Mouse (Mus musculus) kidney, postnatal 10 days (tissue): Measurements from ENCODE around the gene Tnfrsf14.

ENCODE experiments used
- DNase-seq: peaks from one replicate; pipeline ENCODE4 v3.0.0; 2021; ENCODE audit warnings: mixed read lengths

Tnfrsf14 gene

GRCm38 (mm10) chr4:154928395-154929087 lies at the start of gene Tnfrsf14:
TSS of gene Tnfrsf14 (minus strand) at chr4:154928563.
- no peak for DNase-seq

- DNase-seq = no peak
These were observed 45.8 kb upstream of the Tnfrsf14 start for GRCm38 (mm10) chr4:154974163-154974611.

GRCm38 (mm10) chr4:154972546-154972945 lies 44.2 kb upstream of the Tnfrsf14 start:
- DNase-seq = no peak

- peak; percentile 69 for DNase-seq
These were observed 38.8 kb upstream of the Tnfrsf14 start for GRCm38 (mm10) chr4:154967173-154967572.

GRCm38 (mm10) chr4:154965856-154966255 lies 37.5 kb upstream of the Tnfrsf14 start:
- no peak for DNase-seq

- DNase-seq = no peak
These were observed 36.3 kb upstream of the Tnfrsf14 start for GRCm38 (mm10) chr4:154964581-154965235.

GRCm38 (mm10) chr4:154963901-154964580 lies 35.7 kb upstream of the Tnfrsf14 start, which contains the start of gene Pank4:
TSS of gene Pank4 (plus strand) at chr4:154964123.
- DNase-seq = peak; percentile 95

- no peak for DNase-seq
These were observed 35.0 kb upstream of the Tnfrsf14 start for GRCm38 (mm10) chr4:154963190-154963836.

- no peak for DNase-seq
These were observed 34.3 kb upstream of the Tnfrsf14 start for GRCm38 (mm10) chr4:154962683-154963082.

- no peak for DNase-seq
These were observed 33.5 kb upstream of the Tnfrsf14 start for GRCm38 (mm10) chr4:154961911-154962310.

- peak; percentile 53 for DNase-seq
These were observed 32.9 kb upstream of the Tnfrsf14 start for GRCm38 (mm10) chr4:154961226-154961738.

- no peak for DNase-seq
These were observed 32.4 kb upstream of the Tnfrsf14 start, which contains the start of gene Hes5 for GRCm38 (mm10) chr4:154960690-154961225. TSS of gene Hes5 (plus strand) at chr4:154960923.

- DNase-seq = no peak
These were observed 31.8 kb upstream of the Tnfrsf14 start for GRCm38 (mm10) chr4:154960021-154960689.

- DNase-seq = no peak
These were observed 30.3 kb upstream of the Tnfrsf14 start for GRCm38 (mm10) chr4:154958621-154959020.

- peak; percentile 55 for DNase-seq
These were observed 29.8 kb upstream of the Tnfrsf14 start for GRCm38 (mm10) chr4:154958171-154958570.

GRCm38 (mm10) chr4:154957289-154957993 lies 29.1 kb upstream of the Tnfrsf14 start:
- no peak for DNase-seq

GRCm38 (mm10) chr4:154956604-154957003 lies 28.2 kb upstream of the Tnfrsf14 start:
- no peak for DNase-seq

GRCm38 (mm10) chr4:154952461-154953241 lies 24.3 kb upstream of the Tnfrsf14 start:
- DNase-seq = no peak

- no peak for DNase-seq
These were observed 21.2 kb upstream of the Tnfrsf14 start for GRCm38 (mm10) chr4:154949589-154949982.

- DNase-seq = no peak
These were observed 20.7 kb upstream of the Tnfrsf14 start for GRCm38 (mm10) chr4:154948940-154949588.
